Mouse (Mus musculus) ES-Bruce4 (cell line): ENCODE results near the gene Setd1b.

Experiments
- CTCF ChIP-seq: IDR thresholded peaks from one replicate; pipeline ENCODE4 v1.8.1; 2011; ENCODE audit warnings: low read depth, low read length
- POLR2A ChIP-seq: IDR thresholded peaks from one replicate; pipeline ENCODE4 v1.8.1; 2011; ENCODE audit warnings: low read length; ENCODE audit not compliant: insufficient read depth

GRCm38 (mm10) chr5:123141555-123142160 lies 335 bp upstream of the Setd1b start:
- TF ChIP-seq POLR2A (peak; percentile 7), CTCF (no peak)
